Mouse (Mus musculus) retina, adult 2 months (tissue): ENCODE measurements around the gene Olfr851.

ENCODE experiments used
- DNase-seq: peaks from one replicate; pipeline ENCODE4 v3.0.0-alpha.2; 2012; ENCODE audit warnings: low read depth, low spot score

The Olfr851 gene

DNA sequence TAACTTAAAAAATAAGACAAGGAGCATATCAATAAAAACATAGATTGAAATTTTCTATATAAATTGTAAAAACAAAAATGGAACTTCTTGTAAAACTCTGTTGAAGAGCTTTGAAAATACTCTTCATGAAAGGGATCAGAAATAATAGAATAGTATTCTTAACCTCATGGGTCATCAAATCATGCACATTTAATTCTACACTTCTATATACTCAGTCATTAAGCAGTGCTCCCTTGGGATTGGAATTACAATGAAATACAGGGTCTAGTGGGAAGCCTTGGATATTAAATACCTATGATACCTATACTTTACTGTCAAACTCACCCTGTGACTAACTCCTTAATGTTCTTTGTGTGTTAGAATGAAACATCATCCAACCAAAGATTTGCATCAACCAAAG, at the start of gene Olfr851:
Olfr851 (plus strand) TSS at position 301 of the 400 bp plus-strand sequence.
- no peak for DNase-seq

GRCm38 (mm10) chr9:19478148-19478547, 14.9 kb upstream of the Olfr851 start, which contains the start of gene Olfr850:
Olfr850 (minus strand) TSS chr9:19478248.
- no peak for DNase-seq

GRCm38 (mm10) chr9:19540976-19541375, 47.9 kb downstream of the Olfr851 start, which contains the start of gene Olfr853:
Olfr853 (minus strand) TSS chr9:19541076.
- no peak for DNase-seq
